Mouse (Mus musculus): ENCODE measurements around the gene Gcgr.
"Not testable (repeated sequence)": the region's sequence is repeated elsewhere in the genome, so short reads cannot be mapped to it uniquely, and the experiment has no call there.

Gcgr gene

DNA sequence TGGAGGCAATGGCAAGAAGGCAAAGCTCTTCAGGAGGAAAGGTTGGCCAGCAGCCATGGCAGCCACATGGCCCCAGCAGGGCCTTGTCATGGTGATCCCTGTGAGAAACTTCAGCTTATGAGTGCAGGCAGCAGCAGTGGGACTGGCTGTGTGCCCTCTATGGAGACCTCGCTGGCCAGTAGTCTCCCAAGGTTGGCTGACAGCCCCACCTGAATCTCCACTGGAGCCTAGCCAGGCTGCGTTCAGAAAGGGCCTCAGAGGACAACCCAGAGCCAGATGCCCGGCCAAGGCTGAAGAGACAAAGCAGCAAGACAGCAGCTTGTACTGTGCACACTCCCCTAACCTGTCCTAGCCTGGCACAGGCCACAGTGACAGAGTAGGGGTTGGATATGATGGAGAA, 8.0 kb downstream of the Gcgr start:
- DNase-seq (ENCODE audit: low spot score in 2 of 2), result no peak

DNA sequence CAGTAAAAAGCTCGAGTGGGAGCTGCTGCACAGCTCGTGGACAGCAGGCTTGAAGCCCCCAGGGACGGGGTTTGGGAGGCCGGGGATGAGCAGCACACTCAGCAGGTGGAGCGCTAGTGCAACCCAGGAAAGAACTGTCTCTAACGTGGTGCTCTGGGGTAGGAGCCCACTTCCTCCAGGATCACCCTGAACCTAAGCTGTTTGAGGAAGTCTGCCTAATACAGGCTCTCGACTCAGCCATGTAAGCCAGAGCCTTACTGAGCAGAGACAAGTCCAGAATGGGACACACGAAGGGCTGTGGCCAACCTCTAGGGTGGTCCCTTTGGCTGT, 8.4 kb downstream of the Gcgr start:
- DNase-seq (ENCODE audit: low spot score in 2 of 2), result no peak

DNA sequence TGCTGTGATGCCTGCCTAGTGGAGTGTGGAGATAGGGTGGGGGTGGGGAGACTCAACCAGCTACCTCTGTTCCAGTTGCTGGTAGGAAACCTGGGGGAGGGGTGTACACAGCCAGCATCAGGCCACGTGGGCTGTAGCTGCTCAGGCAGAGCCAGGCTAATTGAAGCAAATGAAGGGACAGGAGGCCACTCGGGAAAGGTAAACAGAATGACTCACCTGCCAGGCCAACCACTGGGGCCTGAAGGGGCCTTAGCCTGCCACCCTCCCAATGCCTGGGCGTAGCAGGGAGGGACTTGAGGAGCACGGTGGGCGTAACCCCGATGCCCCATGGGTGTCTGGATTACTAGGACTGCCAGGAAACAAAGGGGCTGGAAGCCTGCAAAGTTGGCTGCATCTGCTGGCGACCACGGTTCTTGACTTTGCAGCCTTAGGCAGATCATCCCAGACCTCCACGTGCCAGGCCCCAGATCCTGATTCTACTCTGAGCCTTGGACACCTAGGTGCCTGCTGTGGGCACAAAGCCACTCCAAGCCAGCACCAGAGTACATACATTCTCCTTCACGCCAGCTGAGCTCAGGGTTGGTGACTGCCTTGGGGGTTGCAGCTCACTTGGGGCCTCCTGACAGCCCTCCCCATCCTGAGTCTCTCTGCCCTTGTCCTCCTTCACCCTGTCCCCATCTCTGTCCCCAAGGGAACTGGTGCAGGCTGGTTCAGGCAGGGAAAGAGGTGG, 9.0 kb downstream of the Gcgr start:
- DNase-seq (ENCODE audit: low spot score in 2 of 2), result no peak

DNA sequence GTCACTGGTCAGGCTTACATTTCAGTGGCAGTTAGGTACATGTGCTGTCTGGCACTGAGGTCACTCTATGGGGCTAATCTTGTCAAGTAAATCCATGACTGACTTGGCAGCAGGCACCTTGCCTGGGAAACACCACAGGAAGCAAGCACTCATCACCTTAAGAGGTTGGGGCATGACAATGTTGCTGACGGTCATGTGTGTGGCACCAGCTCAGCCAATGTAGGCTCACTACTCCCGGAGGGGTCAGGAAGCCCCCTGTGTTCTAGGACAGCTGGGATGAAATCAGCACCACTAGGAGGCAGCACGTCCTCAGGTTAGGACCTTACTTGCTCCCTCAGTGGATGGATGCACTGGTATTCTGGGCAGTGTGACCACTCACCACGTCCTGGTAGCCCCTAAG, 11.4 kb downstream of the Gcgr start:
- DNase-seq (ENCODE audit: low spot score in 2 of 2), result no peak

DNA sequence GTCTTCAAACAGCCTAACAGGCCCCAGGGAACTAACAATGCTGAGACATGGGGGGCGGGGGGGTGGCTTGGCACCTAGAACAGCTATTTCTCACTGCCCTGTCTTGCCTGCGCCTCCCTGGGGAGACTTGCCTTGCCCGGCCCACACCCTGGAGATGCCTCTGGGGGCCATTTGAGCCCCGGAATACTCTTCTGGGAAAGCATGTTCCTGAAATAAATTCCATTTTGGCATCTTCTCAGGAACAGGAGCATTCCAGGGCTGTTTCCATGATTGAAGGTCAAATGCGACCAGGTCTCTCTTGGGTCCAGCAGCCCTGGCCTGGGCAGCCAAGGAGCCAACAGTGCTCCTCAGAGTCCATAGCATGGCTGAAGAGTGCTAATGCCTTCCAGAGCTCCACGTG, 11.9 kb downstream of the Gcgr start:
- DNase-seq (ENCODE audit: low spot score in 2 of 2), result no peak

DNA sequence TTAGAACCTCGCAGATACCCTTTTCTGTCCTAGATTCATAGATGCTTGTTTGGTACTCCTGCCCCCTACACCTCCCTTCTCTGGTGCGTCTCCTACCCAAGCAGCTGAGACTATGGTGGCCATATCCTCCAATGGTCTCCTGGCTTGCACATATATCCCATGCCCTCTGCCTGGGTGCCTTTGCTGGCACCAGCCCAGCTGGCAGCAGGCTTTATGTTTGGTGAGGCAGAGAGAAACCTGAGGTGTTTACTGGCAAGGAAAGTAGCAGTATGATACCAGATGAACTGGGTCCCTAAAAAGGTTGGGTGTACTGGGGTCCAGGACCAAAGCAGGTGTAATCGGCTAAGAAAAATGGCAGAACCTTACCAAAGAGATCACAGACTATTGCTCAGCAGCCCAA, 15.5 kb downstream of the Gcgr start:
- DNase-seq (ENCODE audit: low spot score in 2 of 2), result no peak

DNA sequence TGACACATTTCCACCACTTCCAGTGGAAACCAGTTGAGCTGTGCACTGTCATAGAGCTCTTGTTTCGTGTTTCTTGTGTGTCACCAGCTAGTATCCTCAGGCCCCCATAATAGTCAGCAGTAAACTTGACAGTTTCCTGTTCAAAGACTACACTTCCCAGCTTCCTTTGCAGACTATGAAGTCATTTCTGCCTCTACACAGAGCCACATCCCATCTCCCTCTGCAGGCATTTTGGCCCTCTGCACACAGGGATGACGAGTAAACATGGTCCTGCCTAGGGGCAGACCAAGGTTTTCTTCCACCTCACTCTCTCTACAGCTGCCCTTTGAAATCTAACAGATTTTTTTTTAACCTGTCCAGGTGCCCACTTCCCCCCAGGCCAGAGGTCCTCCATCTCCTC, 17.0 kb downstream of the Gcgr start:
- DNase-seq (ENCODE audit: low spot score in 2 of 2), result no peak

DNA sequence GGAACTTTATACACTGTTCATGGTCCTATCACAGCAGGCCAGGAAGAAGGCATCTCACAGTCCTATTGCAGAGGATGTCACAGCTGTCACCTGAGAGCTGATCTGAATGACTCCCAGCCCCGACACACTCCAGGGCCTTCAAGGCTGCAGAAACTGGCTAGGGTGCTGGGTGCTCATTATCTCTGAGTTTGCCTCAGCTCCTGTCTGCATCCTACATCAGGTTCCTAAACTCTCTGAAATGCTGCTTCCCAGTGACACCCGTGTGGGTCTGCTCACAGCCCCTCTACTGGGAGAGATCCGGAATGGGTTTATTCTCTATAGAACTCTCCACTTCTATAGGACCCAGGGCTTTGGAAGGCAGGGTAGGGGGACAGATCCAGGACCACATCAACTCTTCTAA, 17.7 kb downstream of the Gcgr start:
- no peak for DNase-seq (ENCODE audit: low spot score in 2 of 2)

DNA sequence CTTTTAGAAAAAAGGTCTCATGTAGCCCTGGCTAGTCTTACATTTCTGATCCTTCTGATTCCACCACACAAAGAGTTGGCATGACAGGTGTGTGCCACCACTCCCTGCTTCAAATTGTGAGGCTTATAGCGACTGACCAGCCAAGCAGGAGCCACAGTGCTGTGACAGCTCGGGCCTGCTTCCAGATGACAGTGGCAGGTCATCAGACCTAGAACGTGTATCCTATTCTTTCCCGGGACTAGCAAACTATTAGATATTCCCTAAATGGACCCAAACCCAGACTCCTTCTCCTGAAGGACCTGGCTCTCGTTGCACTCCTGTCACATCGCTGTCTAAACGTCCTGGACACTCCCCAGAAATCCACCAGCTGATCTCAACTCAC, 18.3 kb downstream of the Gcgr start:
- DNase-seq (ENCODE audit: low spot score in 2 of 2), result no peak

DNA sequence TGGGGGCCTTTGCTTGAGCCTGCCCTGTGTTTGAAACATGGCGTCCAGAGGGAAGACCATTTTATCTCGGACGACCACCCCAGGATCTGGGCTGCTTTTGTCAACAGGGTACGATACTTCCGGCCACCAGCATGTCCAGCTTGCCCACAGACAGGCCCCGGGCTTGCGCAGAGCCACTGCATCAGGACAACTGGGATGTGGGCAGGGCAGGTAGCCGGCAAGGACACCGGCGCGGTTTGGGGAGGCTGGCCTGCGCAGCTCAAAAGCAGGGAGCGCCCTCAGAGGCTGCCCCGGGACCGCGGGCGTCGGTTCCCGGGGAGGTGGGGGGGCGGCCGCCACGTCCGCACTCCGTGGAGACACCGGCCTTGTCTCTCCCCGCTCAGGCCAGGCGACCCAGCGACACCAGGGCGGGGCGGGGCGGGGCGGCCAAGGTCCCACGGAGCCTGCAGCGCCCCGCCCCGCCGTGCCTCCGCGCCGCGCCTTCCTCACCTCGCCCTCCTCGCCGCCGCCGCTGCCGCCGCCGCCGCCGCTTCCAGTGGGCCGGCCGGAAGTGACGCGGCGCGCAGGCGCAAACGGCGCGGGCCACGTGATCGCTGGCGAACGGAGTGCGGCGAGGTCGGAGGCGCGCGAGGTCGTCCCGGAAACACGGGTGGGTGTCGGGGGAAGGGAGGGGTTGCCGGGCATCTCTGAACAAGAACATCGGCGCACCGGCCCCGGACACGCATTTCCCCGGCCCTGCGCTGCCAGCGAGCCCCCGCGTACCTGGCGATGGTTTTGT, 18.9 kb downstream of the Gcgr start, which contains the start of gene Mcrip1:
Gene Mcrip1 (minus strand): TSS at position 560 of the 778 bp plus-strand sequence.
- peak; percentile 92 to 97 for DNase-seq (ENCODE audit: low spot score in 2 of 2)

DNA sequence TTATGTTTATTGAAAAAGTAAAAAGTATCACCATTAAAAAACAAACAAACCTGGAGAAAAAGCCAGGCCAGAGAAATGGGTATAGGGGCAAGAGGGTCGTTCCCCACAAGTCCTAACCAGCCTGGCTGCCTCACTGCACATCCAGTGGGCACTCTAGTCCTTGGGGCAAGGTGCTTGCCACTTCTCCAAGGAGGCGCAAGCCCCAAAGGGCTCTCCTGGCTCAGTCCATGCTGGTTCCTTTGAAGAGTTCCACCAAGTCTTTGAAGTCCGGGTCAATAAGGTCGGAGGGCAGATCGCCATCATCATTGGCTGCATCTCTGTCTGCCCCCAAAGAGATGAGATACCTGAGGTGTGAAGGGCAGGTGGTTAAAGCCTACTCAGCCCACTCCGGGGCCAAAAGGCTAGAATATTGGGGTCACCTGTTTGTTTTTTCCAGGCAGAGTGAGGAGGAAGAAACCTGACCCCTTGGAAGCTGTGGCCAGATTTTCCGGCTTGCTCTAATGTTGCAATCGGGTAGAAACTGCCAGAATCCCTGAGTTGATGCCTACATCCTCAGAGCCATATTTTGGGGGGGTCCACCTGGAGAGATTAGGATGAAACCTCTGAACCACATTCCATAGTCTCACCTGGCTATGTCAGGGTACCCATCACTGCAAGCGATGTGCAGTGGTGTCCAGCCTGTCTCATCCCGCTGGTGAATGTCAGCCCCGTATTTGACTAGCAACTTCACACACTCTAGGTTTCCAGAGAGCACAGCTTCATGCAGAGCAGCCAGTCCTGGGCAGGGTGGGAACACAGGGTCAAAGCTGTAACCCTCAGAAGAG, 19.7 kb downstream of the Gcgr start:
- DNase-seq (ENCODE audit: low spot score in 2 of 2), result no peak

DNA sequence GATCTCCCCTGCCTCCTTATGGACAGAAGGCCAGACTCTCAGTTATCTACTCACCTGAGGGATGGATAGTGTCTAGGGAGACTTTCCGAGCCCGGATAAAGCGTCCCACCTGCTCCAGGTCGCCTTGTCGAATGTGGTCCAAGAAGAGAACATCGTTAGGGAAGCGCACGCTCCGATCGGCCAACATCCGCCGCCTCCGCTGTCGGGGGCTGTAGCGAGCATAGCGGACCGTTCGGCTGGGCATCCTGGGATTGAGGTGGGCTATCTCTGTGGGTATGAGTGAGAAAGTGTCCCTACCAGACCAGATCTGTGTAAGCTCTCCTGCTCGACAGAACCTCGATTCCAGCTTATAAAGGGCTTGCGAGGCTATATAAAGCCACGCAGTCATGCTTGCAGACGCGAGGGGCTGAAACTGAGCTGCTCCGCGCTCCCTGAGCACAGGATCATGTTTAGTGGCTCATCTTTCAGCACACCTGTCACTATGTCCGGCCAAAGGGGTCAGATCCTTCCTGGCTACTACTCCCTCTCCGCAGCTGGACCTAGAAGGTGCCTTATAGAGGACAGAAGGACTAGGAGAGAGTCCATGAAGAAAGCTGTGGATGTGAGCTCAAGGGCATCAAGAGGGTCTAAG, 20.4 kb downstream of the Gcgr start, which contains the start of gene Ppp1r27:
Gene Ppp1r27 (minus strand): TSS at position 323 of the 631 bp plus-strand sequence.
- DNase-seq (ENCODE audit: low spot score in 2 of 2), result no peak

DNA sequence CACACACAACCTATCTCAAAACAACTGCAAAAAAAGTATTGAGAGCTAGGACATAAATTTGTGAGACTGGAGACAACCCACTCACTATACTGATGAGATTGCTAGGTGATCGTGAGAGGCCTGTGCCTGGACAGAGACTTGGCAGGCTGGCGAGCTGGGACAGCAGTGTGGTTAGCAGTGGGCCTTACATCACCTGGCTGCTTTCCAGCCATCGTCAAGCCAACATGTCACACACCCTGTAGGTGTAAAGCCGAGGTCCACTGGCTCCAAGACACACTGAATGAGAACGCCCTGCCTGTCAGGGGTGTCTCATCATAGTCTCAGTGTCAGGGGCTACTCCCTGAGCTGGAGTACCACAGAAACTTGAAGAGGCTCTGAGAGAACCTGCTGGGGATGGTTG, 22.2 kb downstream of the Gcgr start:
- DNase-seq (ENCODE audit: low spot score in 2 of 2), result no peak

DNA sequence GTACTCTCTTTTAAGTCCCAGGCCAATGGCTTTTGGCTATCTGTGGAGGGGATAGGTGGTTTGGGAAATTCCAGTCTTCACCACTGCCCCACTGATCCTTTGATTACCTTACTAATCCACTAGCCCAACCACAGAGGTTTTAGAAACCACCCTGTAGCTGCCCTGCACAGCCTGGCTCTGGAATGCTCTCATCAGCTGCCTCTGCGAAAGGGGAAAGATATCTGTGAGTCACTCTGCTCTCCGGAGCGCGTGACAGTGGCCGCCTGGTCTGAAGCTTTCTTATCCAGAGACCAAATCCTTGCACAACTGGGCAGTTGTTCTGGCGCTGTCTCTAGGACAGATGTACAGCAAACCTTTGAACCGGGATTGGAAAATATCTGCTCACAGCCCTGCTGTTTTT, 24.3 kb downstream of the Gcgr start:
- DNase-seq (ENCODE audit: low spot score in 2 of 2), result no peak

DNA sequence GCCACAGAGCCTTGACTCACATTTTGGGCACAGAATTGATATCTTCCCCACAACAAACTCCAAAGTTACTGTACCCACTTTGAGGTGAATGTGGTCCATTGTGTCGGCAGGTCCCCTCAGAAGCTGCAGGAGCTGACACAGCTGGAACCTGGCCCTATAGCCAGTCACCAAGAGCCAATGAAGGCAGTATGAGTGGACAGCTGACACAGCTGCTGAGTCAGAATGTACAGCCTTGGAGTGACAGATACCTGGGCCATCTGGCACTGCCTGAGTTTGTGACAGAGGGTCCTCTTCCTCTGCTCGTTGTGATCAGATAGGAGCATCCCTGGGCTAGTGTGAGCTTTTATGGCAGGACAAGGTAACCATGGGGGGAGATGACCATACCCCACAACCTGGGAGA, 24.8 kb downstream of the Gcgr start:
- no peak for DNase-seq (ENCODE audit: low spot score in 2 of 2)

DNA sequence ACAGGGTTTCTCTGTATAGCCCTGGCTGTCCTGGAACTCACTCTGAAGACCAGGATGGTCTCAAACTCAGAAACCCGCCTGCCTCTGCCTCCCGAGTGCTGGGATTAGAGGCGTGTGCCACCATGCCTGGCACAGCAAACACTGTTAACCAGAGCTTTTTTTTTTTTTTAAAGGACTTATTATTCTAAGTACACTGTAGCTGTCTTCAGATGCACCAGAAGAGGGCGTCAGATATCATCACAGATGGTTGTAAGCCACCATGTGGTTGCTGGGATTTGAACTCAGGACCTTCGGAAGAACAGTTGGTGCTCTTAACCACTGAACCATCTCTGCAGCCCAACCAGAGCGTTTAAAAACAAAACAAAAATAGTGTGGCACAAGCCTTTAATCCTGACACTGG, 28.3 kb downstream of the Gcgr start:
- DNase-seq (ENCODE audit: low spot score in 2 of 2), result not testable (repeated sequence)

DNA sequence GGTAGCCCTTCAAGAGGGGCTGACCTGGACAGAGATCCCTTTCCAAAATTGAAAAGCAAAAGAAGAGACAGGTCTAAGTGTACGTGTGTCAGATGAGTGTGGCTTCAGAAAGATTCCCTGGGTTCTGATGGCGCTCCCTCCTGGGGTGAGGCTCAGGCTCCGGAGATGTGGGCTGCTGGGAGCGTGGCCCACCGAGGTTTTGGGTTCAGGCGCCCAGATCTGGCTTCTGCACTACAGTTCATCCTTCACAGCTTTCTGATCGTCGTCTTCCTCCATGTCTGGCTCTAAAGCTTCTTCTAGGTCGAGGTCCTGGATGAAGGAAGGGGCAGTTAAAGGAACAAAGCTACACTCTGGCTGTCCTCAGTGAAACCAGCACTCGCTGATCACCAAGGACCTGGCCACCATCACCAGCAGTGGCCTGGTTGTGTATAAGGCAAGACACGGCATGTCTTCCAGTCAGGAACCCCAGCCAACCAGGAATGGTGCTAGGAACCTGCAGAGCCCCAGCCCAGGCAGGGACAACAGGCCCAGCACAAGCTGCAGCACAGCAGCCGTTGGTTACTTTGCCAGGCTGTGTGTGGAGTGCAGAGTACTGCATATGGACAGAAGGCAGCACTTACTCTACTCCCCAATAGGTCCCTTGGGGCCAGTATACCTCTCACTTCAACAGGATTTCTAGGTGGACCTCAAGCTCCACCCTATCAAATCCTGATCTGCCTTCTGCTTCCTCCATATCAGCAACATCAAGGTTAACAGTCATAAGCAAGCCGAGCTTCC, 30.6 kb downstream of the Gcgr start:
- DNase-seq (ENCODE audit: low spot score in 2 of 2), result no peak

DNA sequence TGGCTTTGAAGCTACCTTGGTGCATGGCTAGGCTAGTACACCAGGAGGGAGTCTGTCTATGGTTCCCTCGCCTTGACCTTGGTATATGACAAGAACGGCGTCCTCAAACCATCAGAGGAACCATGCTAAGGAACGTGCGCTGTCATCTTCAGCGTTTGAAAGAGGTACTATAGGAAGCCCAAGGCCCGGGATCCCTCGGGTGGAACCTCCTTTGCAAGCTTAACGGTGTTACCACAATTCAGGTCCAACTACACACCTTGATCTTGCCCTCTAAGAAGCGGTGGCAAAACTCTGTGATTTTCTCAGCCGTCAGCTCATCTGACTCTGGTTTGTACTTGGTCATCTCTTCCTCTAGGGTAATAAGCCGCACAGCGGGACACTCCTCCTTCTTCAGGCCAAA, 32.5 kb downstream of the Gcgr start:
- DNase-seq (ENCODE audit: low spot score in 2 of 2), result no peak

DNA sequence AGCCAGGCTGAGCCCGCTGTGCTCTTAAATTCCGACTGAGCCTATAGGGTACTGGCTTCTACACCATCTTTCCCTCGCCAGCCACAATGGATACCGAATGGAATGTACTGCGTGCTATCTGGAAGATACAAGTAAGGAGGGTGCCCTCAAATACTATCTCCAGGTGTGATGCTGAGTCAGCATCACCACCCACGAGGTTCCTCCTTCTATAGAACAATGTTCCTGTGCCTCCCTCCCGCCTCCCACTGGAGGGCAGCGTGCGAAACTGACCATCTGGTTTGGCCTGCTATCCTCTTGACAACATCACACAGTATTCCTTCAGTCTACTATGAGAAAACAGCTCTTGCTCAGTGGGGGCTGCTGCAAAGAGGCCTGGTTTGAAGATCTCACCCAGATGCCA, 34.6 kb downstream of the Gcgr start:
- no peak for DNase-seq (ENCODE audit: low spot score in 2 of 2)

DNA sequence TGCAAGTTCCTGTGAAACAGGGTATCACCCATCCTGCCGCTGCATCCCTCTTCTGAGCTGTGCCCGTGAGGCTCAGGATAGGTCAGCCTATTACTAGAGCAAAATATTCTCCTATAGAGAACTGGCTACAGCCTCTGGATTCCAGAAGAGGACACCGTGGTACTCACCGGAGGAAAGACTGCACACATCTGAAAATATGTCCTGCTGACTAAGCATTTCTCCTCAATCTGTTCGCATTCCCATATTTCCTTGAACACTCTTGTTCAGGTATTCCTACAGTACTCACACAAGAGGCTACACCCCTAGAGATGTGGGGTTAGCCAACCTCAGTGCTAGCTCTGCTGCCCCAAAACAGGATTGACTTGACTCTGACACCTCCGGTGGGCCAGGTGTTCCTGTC, 37.8 kb downstream of the Gcgr start:
- DNase-seq (ENCODE audit: low spot score in 2 of 2), result no peak

DNA sequence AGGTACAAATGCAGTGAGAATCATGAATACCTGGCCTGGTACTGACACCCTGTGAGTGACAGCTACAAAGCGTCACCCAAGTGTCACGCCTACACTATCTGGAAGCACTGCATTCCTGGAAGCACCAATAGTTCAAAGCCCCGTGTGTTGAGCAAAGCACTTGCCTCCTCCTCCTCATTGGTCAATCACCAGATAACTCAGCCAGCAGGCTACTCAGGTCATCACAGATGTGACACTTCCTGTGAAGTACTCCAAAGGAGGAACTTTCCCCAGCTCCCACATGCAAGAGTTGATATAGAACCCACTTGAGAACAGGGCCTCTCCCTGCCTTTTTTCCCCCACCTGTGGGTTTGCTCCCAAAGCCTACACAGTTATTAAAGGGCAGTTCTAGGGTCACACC, 40.6 kb downstream of the Gcgr start:
- DNase-seq (ENCODE audit: low spot score in 2 of 2), result no peak

Data from thymus, postnatal 10 days (tissue).